Mouse (Mus musculus): ENCODE data around the gene Pim3.

Pim3 gene

GRCm38 (mm10) chr15:88881253-88882044 lies 19.5 kb downstream of the Pim3 start:
- DNase-seq (ENCODE audit: low read depth): no peak

DNA sequence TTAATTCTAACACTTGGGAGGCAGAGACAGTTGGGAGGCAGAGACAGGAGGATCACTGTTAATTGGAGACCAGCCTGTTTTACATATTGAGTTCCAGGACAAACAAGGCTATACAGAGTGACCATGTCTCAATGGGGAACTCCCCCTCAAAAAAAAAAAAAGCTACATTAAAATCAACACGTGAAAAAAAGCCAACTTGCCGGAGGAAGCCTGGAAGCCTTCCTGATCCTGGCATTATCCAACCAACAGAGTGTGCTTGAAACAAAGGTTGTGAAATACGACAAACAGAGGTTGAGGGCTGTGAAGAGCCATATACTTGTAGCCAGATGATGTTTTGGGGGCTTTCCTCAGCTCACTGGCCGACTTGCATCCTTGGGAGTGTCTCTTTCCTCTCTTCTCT lies 20.9 kb downstream of the Pim3 start:
- DNase-seq (ENCODE audit: low read depth): no peak

DNA sequence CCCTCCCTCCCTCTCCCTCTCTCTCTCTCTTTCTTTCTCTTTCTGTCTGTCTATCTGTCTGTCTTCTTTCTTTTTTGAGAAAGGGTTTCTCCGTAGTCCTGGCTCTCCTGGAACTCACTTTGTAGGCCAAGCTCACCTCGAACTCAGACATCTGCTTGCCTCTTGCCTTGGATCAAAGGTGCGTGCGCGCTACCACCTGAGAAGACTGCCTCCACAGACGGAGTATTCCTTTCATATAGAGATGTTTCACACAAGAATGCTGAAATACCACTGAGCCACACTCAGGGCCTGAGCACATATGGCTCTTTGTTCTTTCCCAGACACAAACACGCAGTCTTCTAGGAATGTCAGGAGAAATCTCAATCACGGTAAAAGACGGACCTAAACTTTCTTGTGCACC lies 21.4 kb downstream of the Pim3 start:
- no peak for DNase-seq (ENCODE audit: low read depth)

GRCm38 (mm10) chr15:88885376-88885775 lies 23.4 kb downstream of the Pim3 start:
- DNase-seq (ENCODE audit: low read depth): no peak

DNA sequence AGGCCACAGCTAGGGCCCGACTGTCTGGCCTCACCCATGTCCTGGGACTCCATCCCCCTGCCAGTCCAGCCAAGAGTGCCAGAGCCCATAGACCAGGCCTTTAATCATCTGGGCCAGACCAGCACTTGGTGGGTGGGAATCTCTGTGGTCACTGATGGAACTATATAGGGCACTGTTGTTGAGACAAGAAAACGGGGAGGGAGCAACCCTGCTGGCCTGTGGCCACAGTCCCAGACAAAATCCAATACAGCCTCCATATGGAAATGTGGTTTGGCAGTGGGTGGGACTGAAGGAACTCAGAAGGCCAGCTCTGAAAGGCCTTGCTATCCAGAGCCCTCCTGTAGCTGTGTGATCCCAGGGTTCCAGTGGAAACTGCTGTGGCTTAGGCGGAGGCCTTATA lies 27.0 kb downstream of the Pim3 start:
- DNase-seq (ENCODE audit: low read depth): no peak

DNA sequence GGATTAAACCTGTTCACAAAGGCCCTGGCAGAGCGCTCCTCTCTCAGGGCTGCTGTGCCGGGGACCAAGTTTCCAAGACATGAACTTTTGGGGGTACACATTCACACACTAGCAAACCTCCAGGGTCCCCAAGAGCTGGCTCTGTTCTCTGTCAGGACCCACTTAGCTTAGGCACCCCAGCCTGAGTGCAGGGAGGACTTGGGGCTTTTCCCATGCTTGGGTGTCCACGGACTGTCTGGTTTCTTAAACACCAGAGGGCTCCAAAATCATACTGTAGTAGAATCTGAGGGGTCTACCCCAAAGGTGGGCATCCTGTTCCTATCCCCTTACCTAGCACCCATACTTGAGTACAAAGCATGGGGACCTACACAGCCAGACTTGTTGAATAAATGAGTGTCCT lies 28.0 kb downstream of the Pim3 start:
- DNase-seq (ENCODE audit: low read depth): no peak

- DNase-seq (ENCODE audit: low read depth): no peak
Measured at GRCm38 (mm10) chr15:88890751-88891675, 29.0 kb downstream of the Pim3 start.

GRCm38 (mm10) chr15:88891676-88892040 lies 29.7 kb downstream of the Pim3 start:
- no peak for DNase-seq (ENCODE audit: low read depth)

GRCm38 (mm10) chr15:88892252-88892651 lies 30.3 kb downstream of the Pim3 start:
- DNase-seq (ENCODE audit: low read depth): no peak

GRCm38 (mm10) chr15:88892876-88893275 lies 30.9 kb downstream of the Pim3 start:
- no peak for DNase-seq (ENCODE audit: low read depth)

DNA sequence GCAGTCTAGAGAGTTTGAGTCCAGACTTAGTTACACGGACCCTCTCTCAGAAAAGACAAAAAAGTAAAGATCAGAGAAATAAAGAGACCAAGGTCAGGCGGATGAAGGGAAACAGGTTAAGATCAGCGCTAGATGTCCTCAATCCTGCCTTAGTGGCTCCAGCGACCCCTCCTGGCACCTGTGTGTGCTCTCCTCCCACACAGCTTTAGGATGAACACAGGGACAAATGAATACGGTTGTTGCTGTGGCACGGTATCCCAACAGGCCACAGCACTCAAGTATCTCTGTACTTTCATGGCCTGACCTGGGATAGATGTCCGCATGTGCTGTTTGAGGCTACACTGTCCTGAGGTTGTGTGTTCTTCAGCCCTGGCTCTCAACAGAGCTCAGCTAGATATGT lies 33.1 kb downstream of the Pim3 start:
- DNase-seq (ENCODE audit: low read depth): no peak

GRCm38 (mm10) chr15:88895891-88896290 lies 33.9 kb downstream of the Pim3 start:
- no peak for DNase-seq (ENCODE audit: low read depth)

DNA sequence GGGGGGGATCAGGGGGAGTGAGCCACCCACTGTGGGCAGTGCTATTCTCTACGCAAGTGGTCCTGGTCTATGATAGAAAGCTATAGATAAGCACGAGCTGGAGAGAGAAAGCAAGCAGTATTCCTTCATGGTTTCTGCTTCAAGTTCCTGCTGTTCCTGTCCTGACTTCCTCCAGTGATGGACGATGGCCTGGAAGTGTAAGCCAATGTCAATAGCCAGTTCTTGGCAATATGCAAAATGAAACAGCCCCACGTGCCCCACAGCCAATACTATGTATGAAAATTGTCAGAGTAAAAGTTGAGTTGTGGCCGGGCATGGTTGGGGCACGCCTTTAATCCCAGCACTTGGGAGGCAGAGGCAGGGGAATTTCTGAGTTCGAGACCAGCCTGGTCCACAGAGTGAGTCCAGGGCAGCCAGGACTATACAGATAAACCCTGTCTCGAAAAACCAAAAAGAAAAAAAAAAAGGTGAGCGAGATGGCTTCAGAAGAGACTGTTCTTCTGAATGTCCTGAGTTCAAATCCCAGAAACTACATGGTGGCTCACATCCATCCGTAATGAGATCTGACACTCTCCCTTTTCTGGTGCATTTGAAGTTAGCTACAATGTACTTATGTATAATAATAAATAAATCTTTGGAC lies 34.5 kb downstream of the Pim3 start:
- DNase-seq (ENCODE audit: low read depth): no peak

- peak; percentile 28 for DNase-seq (ENCODE audit: low read depth)
Measured at GRCm38 (mm10) chr15:88902200-88902875, 40.4 kb downstream of the Pim3 start.

GRCm38 (mm10) chr15:88903086-88903485 lies 41.1 kb downstream of the Pim3 start:
- DNase-seq (ENCODE audit: low read depth): no peak

- no peak for DNase-seq (ENCODE audit: low read depth)
Measured at GRCm38 (mm10) chr15:88904056-88904811, 42.2 kb downstream of the Pim3 start.

GRCm38 (mm10) chr15:88906347-88906746 lies 44.4 kb downstream of the Pim3 start:
- no peak for DNase-seq (ENCODE audit: low read depth)

DNA sequence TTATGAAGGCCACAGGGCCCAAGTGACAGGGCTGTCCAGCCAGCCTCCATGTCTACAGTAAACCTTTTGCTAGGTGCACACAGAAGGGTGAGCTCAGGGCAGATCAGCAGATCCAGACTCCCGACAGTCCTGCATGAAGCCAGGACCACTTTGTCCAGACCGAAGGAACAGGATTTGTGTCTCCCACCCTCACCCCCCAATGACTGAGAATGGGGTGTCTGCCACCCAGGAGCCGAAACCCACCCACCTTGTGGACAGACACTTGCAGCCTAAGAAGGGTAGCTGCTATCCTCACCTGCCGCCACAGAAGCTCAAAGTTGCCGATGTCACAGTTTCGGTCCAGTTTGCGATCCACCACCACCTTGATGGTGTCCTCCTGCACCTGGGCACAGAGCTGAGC lies 53.1 kb downstream of the Pim3 start:
- DNase-seq (ENCODE audit: low read depth): no peak

Measured in fibroblast of lung, adult 2 months (primary cell).